Mouse (Mus musculus): Measurements from ENCODE around the gene Ppp1r15a.

Gene Ppp1r15a

GRCm38 (mm10) chr7:45525809-45526473 is at the start of gene Ppp1r15a, which contains the start of gene Plekha4:
Ppp1r15a (minus strand) TSS chr7:45526268.
Plekha4 (plus strand) TSS chr7:45526330.
- DNase-seq = peak; percentile 97

GRCm38 (mm10) chr7:45574472-45575379 is 48.7 kb upstream of the Ppp1r15a start:
- peak; percentile 47 to 65 for DNase-seq

GRCm38 (mm10) chr7:45573954-45574353 is 47.9 kb upstream of the Ppp1r15a start:
- no peak for DNase-seq

- no peak for DNase-seq
These were observed 45.9 kb upstream of the Ppp1r15a start for GRCm38 (mm10) chr7:45571966-45572365.

DNA sequence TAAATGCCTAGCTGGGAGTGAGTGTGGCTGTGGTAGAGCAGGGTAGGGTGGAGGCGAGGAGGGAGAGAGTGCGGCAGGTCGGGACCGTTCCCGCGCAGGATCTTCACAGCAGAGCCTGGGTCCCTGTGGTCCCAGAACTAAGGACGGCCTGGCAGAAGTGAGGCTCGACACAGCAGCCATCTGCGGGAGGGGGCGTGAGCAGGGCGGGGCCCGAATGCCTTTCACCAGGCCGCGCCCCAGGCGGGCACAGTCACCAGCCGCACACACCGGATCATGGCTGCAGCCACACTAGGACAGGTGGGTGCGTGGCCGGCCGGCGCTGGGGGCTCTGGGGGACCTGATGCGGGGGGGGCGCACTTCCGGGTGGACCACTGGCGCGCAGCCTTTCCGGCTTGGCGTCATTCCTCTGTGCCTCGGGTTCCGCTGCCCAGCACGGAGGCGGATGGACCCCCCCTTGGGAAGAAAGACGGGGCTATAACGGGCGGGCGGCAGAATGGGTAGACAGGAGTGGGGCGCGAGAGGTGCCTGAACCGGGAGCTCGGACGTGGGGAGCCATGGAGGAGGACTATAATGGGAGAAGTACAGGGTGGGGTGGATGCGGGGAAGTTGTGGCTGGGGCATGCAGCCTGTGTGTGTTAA is 44.2 kb upstream of the Ppp1r15a start, which contains the start of gene Bcat2:
Gene Bcat2, plus strand, starts transcription at position 51 of the 639 bp plus-strand sequence.
- DNase-seq = peak; percentile 81 to 87

DNA sequence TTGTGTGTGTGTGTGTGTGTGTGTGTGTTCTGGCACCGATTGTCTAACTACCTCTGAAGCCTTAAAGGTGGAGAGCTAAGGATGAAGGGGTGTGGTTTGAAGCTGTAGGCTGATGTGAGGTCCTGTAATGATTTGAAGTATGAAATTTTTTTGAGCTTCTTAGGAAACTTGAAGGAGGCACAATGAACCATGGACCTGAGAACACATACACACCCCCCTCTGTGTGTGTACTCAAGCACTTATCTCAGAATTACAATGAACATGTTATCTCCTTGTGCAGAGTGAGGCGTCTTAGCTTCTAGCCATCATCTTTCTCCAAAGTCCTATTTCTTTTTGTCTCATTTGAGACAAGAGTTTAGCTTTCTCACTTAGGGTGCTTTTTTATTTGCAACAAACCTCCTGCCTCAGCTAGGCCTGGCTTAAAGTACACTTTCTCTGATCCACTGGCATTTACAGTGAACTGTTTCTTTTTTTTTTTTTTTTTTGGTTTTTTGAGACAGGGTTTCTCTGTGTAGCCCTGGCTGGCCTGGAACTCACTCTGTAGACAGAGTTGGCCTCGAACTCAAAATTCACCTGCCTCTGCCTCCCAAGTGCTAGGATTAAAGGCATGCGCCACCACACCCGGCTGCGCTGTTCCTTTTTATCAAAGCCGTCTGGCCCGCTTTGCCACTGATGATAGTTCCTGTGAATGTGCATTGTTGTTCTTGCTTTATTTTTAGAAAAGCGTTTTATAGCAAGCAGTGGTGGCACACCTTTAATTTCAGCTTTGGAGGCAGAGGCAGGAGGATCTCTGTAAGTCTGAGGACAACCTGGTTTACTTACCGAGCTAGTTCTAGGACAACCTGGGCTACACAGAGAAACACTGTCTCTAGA is 42.8 kb upstream of the Ppp1r15a start:
- DNase-seq = no peak

DNA sequence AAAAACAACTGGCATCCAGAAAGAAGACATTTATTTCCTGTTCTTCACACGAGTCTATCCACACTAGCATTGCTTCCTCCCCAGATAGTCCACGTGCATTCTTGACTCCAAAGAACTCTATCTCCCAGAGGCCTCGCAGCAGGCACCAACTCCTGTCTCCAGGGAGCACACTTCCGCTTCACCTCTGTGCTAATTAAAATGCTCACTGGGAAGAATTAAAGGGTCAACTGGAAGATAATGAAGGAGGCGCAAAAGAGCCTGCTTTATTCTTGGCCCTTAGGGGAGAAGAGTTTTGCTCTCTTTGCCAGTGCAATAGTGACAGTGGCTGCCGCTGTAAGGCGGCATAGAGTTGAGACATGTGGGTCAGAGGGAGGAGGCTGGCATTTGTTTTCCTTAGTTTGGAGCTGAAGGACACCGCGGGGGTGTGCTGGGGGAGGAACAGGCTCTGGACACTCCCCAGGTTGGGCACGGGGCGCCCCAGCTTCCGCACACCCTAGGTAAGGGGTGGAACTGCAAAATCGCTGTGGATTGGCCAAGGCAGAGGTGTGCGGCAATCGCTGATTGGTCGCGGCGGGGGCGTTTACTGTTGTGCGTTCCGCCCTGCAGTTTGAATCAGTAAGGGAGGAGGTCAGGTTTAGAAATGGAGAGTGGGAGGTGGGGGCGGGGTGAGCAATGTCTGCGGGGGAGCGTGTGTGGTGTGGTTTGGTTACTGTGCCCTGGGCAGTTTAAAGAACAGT is 41.9 kb upstream of the Ppp1r15a start:
- DNase-seq = peak; percentile 94 to 96

DNA sequence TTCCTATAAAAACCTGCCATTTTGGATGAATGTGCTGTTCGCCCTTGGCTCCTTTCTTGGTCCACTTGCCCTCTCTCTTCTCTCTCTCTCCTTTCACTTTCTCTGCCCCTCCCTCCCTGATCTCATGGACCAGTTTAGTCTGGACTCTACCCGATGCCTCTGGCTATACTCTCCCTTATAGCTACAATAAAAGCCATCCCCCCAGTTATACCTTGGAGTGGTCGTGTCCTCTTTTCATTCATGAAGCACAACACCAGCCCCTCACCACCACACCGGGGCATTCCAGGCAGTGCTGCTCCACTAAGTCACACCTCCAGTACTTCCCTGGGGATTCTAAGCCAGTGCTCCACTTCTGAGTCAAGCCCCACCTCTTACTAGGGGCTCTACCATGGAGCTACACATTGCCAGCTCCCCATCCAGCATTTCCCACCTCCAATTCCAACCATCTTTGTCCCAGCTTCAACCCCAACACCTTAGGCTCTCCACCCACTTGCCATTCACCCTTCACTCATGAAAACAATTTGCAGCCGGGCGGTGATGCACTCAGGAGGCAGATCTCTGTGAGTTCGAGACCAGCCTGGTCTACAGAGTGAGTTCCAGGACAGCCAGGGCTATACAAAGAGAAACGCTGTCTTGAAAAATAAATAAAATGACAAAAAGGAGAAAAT is 41.2 kb upstream of the Ppp1r15a start:
- no peak for DNase-seq

DNA sequence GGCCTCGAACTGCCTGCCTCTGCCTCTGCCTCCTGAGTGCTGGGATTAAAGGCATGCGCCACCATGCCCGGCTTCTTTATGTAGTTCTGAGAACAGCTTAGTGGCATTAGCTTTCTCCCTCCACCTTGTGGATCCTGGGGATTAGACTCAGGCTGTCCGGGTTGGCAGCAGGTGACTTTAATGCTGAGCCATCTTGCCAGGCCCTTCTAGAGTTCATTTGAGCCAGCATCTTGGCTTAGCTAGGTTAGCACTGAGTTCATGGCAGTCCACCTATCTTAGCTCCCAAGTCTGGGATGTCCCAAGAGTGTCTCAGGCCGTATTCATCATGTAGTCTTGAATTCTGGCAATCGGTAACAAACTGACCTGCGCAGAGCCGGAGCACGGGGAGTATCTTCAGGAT is 39.4 kb upstream of the Ppp1r15a start:
- no peak for DNase-seq

DNA sequence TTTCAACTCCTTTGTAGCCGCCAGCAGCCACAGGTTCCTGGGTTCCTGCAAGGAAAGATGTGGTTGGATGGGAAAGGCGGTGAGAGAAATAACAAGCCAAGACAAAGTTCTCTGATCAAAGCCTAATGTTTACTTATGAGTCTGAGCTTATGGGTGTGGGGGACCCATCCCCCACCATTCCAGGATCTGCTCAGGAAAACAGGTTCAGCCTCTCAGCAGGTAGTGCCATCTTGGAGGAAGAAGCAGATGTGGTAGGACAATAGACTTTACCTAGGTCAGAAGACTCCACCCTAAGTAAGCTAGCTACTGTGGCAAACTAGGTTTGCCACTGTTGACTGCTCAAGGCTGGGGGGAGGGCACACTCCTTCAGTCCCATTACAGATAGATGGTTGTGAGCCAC is 38.7 kb upstream of the Ppp1r15a start:
- no peak for DNase-seq

DNA sequence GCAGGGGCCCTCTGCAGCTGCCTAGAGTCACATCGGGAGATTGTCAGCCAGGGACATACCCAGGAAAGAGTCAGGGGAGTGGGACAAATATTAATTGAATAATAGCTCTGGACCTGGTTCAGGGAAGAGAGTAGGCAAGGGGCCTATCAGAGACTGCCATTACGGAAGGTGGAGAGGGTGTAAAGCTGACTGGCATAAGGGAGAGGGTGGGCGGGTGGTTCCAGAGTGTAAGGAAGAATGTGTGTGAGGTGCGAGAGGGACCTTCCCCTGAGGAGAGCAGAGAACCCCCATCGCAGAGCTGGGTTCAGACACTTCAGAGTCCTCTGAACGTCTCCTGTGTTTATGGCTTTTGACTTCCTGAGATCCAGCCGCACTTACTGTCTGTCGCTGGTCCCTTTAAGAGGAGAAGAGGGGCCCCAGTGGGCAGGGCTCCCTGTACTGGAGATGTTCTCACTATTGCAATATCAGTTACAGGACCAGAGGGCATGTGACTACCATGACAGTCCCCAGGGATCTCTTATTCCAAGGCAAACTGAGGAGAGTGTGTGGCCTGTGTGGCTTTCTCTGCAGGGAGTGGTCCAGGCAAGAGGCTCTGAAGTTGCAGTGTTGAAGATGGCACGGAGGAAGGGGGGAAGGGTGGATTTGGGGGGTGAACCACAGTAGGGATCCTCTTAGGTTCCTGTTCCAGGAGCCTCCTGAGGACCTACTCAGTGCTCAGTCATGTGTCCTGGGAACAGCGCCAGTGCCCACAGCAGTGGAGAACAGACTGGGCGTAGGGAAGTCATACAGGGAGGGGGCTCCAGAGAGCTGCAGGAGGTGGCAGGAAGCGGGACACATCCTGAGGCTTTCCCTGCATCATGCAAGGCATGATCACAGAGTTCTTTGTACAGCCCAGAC is 35.8 kb upstream of the Ppp1r15a start:
- no peak for DNase-seq

DNA sequence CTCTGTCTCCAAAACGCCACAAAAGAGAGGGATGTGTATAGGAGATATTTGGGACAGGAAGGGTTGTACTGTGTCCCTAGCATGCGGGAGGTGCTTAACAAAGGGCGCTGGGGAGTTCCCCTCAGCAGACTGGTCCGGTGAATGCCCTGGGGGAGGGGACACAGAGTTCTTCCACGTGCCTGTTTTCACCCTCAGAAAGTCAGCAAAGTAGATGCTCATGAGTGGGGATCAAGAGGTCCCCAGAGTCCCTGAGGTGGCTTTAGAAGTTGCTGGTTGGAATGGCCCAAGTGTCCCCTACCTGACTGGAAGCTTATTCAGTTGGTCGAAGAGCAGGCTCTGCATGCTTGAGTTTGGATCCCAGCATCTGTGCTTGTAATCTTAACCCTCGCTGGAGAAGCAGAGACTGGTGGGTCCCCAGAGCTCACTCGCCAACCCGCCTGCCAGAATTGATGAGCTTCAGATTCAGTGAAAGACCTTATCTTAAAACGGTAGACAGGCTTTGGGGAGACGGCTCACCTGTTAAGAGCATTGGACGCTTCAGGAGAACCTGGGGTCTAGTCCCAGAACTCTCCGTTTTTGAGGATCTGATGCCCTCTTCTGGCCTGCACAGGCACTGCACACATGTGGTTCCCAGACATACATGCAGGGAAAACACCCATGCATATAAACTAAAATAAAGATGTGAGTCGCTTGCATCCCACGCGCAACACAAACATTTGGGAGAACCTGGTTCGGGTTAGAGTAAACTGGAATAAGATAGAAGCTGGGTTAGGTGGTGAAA is 35.0 kb upstream of the Ppp1r15a start:
- DNase-seq = peak; percentile 89

DNA sequence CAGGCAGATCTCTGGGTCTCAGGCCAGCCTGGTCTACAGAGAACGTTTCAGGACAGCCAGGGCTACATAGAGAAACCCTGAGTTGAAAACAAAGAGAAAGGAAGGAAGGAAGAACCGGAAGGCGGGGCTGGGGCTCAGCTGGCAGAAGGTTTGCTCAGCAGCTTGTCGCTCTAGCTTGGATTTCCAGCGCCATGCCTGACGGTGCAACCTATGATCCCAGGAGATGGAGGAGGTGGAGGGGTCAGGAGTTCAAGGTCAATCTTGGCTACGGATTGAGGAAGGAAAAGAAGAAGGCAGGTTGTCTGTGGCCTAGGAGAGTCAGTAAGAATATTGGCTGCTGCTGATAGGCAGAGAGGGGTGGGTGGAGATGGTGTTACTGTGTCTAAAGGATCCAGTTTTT is 34.2 kb upstream of the Ppp1r15a start:
- DNase-seq = no peak

DNA sequence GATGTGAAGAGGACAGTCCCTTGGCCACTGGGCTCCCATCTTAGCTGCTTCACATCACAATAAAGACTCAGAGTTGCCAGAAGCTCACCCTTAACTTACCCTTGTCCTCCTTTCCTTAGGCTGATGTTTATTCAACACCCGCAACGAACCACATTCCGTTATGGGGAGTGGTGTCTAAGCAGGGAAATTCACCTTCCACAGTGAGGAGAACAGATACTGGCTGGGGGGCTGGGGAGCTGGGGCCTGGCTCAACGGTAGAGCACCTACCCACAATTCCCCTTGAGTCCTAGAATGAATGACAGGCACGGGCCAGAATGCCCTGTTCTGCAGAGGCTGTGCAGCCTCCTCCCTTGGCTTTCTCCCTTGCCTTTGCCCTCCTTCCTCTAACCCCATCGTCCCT is 32.8 kb upstream of the Ppp1r15a start:
- DNase-seq = no peak

DNA sequence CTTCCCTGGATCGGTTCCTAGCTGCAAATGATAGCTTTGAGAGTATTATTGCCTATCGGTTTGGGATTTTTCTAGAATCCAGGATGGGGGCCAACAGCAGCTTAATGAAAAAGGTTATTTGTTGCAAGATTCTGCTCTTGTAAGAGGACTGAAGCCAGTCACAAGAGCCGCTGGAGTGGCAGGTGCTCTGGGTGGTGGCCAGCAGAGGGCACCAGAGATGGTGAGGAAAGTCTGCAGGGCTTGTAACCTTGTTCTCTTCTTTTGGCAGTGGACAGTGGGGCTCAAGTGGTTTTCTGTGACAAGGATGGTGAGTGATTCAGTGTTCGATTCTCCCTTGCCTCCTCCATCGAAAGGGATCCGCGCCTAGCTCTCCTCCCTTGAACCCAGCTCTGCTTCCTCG is 29.7 kb upstream of the Ppp1r15a start:
- peak; percentile 91 to 93 for DNase-seq

DNA sequence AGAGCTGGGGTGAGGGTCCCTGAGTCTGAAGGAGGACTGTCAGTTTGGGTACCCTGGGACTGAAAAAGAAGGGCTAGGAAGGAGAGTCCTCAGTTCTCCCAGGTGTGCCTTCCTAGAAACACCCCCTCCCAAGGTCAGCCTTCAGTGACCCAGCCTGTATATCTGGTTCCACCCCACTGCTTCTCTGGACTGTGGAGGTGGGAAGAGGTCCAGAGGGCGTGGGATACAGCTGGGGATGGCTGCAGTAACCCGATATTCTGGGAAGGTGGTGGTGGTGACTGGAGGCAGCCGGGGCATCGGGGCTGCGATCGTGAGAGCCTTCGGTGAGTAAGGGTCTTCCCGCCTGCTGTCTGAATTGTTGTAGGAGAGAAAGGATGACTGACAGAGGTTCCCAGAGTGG is 28.7 kb upstream of the Ppp1r15a start, which contains the start of gene Hsd17b14:
Gene Hsd17b14, plus strand, starts transcription at position 150 of the 400 bp plus-strand sequence.
- DNase-seq = peak; percentile 44 to 63

DNA sequence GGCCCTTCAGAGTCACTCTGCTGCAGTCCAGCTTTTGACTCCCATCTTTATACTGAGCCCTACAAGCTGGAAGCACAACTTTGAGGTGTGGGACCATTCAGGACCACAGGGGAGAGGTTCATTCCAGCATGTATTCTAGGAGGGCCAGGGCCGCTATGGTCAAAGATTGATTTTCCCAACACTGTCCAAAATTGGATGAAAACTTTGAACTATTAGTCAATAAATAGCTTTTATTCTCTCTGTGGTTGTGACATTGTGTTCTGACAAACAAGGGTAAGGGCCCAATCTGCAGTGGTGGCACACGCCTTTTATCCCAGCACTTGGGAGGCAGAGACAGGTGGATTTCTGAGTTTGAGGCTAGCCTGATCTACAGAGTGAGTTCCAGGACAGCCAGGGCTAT is 27.9 kb upstream of the Ppp1r15a start:
- no peak for DNase-seq

GRCm38 (mm10) chr7:45553519-45553918 is 27.5 kb upstream of the Ppp1r15a start:
- DNase-seq = no peak

GRCm38 (mm10) chr7:45551512-45551883 is 25.4 kb upstream of the Ppp1r15a start:
- no peak for DNase-seq

All from kidney, postnatal 4 days (tissue).